Mouse (Mus musculus): Measurements from ENCODE around the gene Trip6.

GRCm38 (mm10) chr5:137285986-137286385, 28.2 kb downstream of the Trip6 start:
- TF ChIP-seq POLR2A (IDR thresholded peaks at IDR 0.05; ENCODE audit: insufficient read length, low read depth) (no peak), MAX (IDR thresholded peaks at IDR 0.05; ENCODE audit: low read depth) (no peak), POLR2AphosphoS2 (IDR thresholded peaks at IDR 0.05; ENCODE audit: insufficient read length, low read depth) (no peak), CEBPB (IDR thresholded peaks at IDR 0.05; ENCODE audit: insufficient read depth, poor library complexity, severe bottlenecking) (no peak), MYOG (IDR thresholded peaks at IDR 0.05; ENCODE audit: control insufficient read depth in 1 of 3, insufficient read depth in 1 of 3, insufficient read length in 2 of 3, low read depth in 2 of 3) (no peak), MYOD1 (IDR thresholded peaks at IDR 0.05; ENCODE audit: control insufficient read depth in 1 of 3, insufficient read length in 2 of 3, low read depth in 2 of 3) (no peak), USF1 (IDR thresholded peaks at IDR 0.05; ENCODE audit: low read depth) (no peak), TCF12 (IDR thresholded peaks at IDR 0.05; ENCODE audit: insufficient read depth, poor library complexity, severe bottlenecking) (no peak), E2F4 (IDR thresholded peaks at IDR 0.05; ENCODE audit: insufficient read depth) (no peak), REST (IDR thresholded peaks at IDR 0.05; ENCODE audit: insufficient read depth, insufficient read length) (no peak), TCF3 (IDR thresholded peaks at IDR 0.05; ENCODE audit: insufficient read length, low read depth) (no peak), SRF (IDR thresholded peaks at IDR 0.05; ENCODE audit: control insufficient read depth, insufficient read length, low read depth) (no peak)
